Mouse (Mus musculus): ENCODE measurements at regions not wholly inside any gene's neighbourhood (a gene's known extent, or its start where the extent isn't known, plus 50 kb on each side); places are given as distances from the start of the nearest gene placed in this dataset.
"Not testable (repeated sequence)": the region's sequence is repeated elsewhere in the genome, so short reads cannot be mapped to it uniquely, and the experiment has no call there.

DNA sequence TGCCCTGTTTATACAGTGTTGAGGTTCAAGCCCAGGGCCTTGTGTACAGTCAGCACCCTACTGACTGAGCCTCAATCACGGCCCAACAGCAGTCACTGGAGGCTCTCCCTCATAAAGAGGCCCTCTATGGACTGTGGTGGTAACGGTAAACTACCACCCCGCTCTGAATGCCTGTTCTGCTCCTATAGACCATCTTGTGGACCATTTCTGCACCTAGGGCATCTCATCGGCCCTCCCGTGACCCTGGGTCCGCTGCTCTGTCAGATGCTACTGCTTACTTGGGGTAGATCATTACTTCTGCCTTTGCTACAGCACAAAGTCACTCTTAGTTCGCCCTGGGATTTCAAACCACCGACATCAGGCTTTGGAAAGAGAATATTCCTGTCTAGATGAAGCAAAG lies 196.1 kb upstream of the Trpc7 start:
- H3K27me3 ChIP-seq (replicated peaks): no peaks in the 10 kb centered on the region
- H3K9me3 ChIP-seq: no peaks in the 10 kb centered on the region
- no peak overlapping the region for H3K4me2 ChIP-seq
- no peaks in the 10 kb centered on the region for H3K4me1 ChIP-seq
- no peaks in the 10 kb centered on the region for H3K36me3 ChIP-seq
- H3K9ac ChIP-seq: no peak overlapping the region
- H3K27ac ChIP-seq (replicated peaks): no peak overlapping the region
- no peak for ATAC-seq (ENCODE audit: extremely low read depth, insufficient number of reproducible peaks, low FRiP score, low TSS enrichment)
- no peak overlapping the region for H3K4me3 ChIP-seq
- WGBS: 83% methylated on average over 8 of the region's 8 CpGs

DNA sequence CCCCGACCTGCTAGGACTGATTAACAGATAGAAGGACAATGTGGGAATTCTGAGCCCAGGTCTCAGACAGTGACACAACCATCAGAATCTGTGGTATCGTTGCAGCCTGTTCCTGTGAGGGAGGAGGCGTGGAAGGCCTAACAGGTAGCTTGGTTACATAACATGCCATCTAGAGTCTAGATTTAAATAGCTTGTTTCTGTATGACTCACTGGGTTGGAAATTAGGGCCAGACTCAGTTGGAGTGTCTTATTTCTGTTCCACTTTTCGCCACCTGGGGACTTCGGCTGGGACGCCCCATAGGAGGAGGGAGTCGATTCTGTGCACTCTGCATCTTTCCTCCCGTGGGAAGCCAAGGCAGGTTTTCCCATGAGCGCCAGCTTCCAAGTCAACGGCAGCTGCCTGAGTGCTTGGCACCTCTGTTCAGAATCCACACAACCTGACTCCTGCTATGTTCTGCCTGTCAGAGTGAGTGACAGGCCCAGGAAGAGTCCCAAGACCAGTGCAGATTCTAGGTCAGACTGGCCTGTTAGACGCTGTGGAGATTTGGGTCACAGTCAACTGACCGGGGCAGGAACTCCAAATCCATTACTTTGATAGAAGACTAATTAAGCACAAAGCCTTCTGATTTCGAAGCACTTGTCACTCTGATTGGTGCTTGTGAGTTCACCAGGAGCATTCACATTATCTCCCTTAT lies 193.7 kb upstream of the Trpc7 start:
- H3K4me3 ChIP-seq: no peak overlapping the region
- H3K27me3 ChIP-seq (replicated peaks): no peaks in the 10 kb centered on the region
- H3K4me2 ChIP-seq: no peak overlapping the region
- H3K9ac ChIP-seq: no peak overlapping the region
- WGBS: 69% methylated on average over 13 of the region's 13 CpGs
- H3K4me1 ChIP-seq: no peaks in the 10 kb centered on the region
- no peak for ATAC-seq (ENCODE audit: extremely low read depth, insufficient number of reproducible peaks, low FRiP score, low TSS enrichment)
- H3K27ac ChIP-seq (replicated peaks): no peak overlapping the region
- H3K36me3 ChIP-seq: no peaks in the 10 kb centered on the region
- no peaks in the 10 kb centered on the region for H3K9me3 ChIP-seq

DNA sequence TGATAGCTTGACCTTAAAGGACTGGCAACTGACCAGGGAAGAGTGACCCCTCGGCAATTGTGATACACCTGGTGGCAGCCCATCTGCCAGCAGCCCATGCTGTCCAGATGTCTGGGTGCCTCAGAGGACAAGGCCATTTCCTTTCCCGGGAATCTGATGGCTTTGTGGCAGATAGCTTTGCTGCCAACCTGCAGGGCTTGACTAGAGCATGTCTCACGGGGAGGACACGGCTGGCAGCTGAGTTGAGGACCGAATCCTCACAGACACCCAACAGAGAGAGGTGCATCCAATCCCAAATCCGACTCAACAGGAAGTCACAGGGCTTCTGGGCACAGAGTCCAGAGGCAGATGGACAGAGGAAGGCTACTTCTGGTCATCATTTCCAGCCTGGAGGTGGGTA lies 192.2 kb upstream of the Trpc7 start:
- H3K36me3 ChIP-seq: no peaks in the 10 kb centered on the region
- no peak overlapping the region for H3K27ac ChIP-seq (replicated peaks)
- no peak overlapping the region for H3K9ac ChIP-seq
- no peak for ATAC-seq (ENCODE audit: extremely low read depth, insufficient number of reproducible peaks, low FRiP score, low TSS enrichment)
- no peaks in the 10 kb centered on the region for H3K27me3 ChIP-seq (replicated peaks)
- WGBS: 76% methylated on average over 6 of the region's 6 CpGs
- no peaks in the 10 kb centered on the region for H3K4me1 ChIP-seq
- no peaks in the 10 kb centered on the region for H3K9me3 ChIP-seq
- no peak overlapping the region for H3K4me3 ChIP-seq
- no peak overlapping the region for H3K4me2 ChIP-seq

DNA sequence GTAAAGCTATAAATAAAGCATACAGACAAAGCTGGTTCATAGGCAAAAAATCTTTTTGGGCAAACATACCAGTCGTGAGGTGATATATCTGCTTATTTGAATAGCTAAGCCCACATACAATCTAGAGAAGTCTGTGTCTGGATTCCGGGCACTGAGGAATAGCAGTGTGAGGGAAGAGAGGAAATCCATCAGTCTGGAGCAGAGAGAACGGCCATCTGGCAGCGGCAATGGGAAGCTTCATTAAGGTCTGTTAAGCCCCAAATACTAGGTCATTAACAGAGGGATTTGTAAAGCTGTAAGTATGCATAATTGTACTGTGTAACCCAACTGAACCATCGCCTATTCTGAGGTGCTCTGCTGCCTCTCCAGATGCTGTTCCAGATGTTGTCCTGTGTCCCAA lies 191.6 kb upstream of the Trpc7 start:
- H3K4me2 ChIP-seq: no peak overlapping the region
- no peak overlapping the region for H3K4me3 ChIP-seq
- H3K9me3 ChIP-seq: no peaks in the 10 kb centered on the region
- H3K27me3 ChIP-seq (replicated peaks): no peaks in the 10 kb centered on the region
- no peak for ATAC-seq (ENCODE audit: extremely low read depth, insufficient number of reproducible peaks, low FRiP score, low TSS enrichment)
- WGBS: 83% methylated on average over 5 of the region's 5 CpGs
- H3K36me3 ChIP-seq: no peaks in the 10 kb centered on the region
- H3K4me1 ChIP-seq: no peaks in the 10 kb centered on the region
- H3K27ac ChIP-seq (replicated peaks): no peak overlapping the region
- no peak overlapping the region for H3K9ac ChIP-seq

DNA sequence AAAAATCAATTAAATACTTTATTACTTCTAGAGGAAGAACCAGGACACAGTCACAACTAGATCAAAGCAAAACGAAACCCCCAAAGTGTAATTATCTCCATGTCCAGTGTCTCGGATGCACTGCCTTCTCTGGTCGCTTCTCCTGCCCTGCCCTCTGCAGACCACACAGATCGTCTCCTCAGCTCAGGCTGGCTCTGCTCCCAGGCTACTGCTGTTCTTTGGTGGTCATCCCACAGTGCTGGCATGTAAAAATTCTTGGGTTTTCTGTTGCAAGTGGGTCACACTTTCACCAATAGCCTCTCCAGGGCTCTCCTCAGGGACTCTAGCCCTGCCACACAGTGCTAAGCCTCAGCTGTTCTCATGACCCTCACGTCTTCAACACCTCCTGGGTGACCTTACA lies 188.0 kb upstream of the Trpc7 start:
- WGBS: 55% methylated on average over 5 of the region's 5 CpGs
- no peak for ATAC-seq (ENCODE audit: extremely low read depth, insufficient number of reproducible peaks, low FRiP score, low TSS enrichment)
- Histone ChIP-seq H3K27me3 (replicated peaks) (no peaks in the 10 kb centered on the region), H3K9ac (no peak overlapping the region), H3K27ac (replicated peaks) (no peak overlapping the region), H3K4me3 (no peak overlapping the region), H3K4me2 (no peak overlapping the region), H3K4me1 (no peaks in the 10 kb centered on the region), H3K9me3 (no peaks in the 10 kb centered on the region), H3K36me3 (no peaks in the 10 kb centered on the region)

DNA sequence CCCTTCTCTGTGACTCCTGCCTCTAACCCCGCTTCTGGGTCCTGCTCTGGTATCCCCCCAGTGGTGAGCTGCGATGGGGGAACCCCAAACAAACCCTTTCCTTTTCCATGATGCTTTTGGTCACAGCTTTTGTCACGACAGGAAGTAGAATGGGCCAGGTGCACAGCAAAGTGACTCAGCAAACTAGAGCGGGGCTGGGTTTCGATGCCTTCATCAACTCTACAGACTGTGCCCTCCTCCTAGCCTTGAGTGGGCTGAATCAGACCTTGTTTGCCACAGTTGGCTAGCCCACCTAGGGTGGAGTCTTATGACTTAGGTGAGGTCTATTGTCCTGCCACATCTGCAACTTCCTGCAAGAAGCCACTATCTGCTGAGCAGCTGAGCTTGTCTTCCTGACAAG lies 174.7 kb upstream of the Trpc7 start:
- Histone ChIP-seq H3K36me3 (no peaks in the 10 kb centered on the region), H3K4me2 (no peak overlapping the region), H3K9me3 (peaks cover 6% of the 10 kb centered on the region; the same call in 1 of the 2 replicates), H3K9ac (no peak overlapping the region), H3K4me3 (no peak overlapping the region), H3K27me3 (replicated peaks) (no peaks in the 10 kb centered on the region), H3K27ac (replicated peaks) (no peak overlapping the region), H3K4me1 (no peaks in the 10 kb centered on the region)
- no peak for ATAC-seq (ENCODE audit: extremely low read depth, insufficient number of reproducible peaks, low FRiP score, low TSS enrichment)
- WGBS: 85% methylated on average over 5 of the region's 5 CpGs

DNA sequence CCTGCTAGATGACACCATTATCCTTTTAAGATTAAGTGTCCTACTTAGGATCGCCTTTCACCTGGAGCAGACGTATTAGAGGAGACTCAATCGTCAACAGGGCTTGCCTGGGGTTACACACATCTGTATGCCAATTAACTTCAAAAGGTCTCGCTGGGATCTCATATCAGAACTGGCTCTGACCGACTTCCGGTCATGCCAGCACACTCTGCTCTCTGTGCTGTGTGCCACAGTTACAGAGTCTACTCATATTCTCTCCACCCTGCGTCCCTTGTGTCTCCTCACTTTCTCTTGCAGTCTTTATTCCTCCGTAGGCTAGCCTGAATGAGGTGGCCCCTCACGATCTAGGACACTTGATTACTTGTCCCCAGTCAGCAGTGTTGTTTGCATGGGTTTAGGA lies 165.9 kb upstream of the Trpc7 start:
- ATAC-seq (ENCODE audit: extremely low read depth, insufficient number of reproducible peaks, low FRiP score, low TSS enrichment): no peak
- Histone ChIP-seq H3K27ac (replicated peaks) (no peak overlapping the region), H3K9ac (no peak overlapping the region), H3K4me2 (no peak overlapping the region), H3K36me3 (no peaks in the 10 kb centered on the region), H3K27me3 (replicated peaks) (no peaks in the 10 kb centered on the region), H3K4me3 (no peak overlapping the region), H3K9me3 (no peaks in the 10 kb centered on the region), H3K4me1 (peaks cover 5% of the 10 kb centered on the region; the same call in 1 of the 2 replicates)
- WGBS: 69% methylated on average over 9 of the region's 9 CpGs

DNA sequence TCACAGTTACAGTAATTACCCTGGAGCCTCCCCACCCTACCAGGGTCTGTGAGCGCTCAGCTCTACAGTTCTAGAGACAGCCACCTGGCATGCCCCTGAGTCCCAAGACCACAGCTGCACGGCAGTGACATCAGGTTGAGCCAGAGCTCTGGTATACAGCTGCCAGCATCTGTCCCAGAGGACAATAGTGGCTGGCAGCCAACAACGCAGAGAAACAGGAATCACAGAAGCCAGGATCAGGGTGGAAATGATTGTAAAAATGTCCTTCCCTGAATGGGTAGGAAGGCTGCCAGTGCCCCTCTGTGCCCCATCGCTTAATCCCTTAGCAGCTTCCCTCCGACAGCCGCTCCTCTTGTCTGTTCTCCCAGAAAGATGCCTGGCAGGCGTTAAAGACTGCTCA lies 165.3 kb upstream of the Trpc7 start:
- Histone ChIP-seq H3K27me3 (replicated peaks) (no peaks in the 10 kb centered on the region), H3K4me1 (peaks cover 5% of the 10 kb centered on the region; the same call in 1 of the 2 replicates), H3K4me3 (no peak overlapping the region), H3K9me3 (no peaks in the 10 kb centered on the region), H3K4me2 (no peak overlapping the region), H3K27ac (replicated peaks) (no peak overlapping the region), H3K9ac (no peak overlapping the region), H3K36me3 (no peaks in the 10 kb centered on the region)
- ATAC-seq (ENCODE audit: extremely low read depth, insufficient number of reproducible peaks, low FRiP score, low TSS enrichment): no peak
- WGBS: 49% methylated on average over 7 of the region's 7 CpGs

DNA sequence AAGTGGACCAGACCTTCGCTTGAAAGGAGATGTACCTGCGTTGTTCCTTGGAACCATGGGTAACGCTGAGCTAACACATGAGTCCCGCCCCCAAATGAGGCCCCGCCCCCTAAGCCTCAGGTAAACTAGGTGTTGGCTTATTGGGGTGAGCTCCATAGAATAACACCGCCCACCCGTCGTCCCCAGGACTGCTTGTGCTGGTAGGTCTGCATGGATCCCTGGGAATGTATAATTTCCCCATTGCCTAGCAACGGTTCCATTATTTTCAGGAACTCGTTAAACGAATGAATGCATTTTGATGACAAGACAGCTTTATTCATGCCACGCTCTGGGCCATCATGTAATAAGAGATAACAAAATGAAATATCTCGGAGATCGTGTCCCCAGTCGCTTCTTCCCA lies 161.0 kb upstream of the Trpc7 start:
- H3K4me3 ChIP-seq: no peak overlapping the region
- H3K4me1 ChIP-seq: peaks cover 11% of the 10 kb centered on the region; the same call in 1 of the 2 replicates
- no peaks in the 10 kb centered on the region for H3K36me3 ChIP-seq
- no peaks in the 10 kb centered on the region for H3K27me3 ChIP-seq (replicated peaks)
- no peaks in the 10 kb centered on the region for H3K9me3 ChIP-seq
- ATAC-seq (ENCODE audit: extremely low read depth, insufficient number of reproducible peaks, low FRiP score, low TSS enrichment): no peak
- H3K27ac ChIP-seq (replicated peaks): no peak overlapping the region
- no peak overlapping the region for H3K9ac ChIP-seq
- 78% methylated on average over 15 of the region's 15 CpGs for WGBS
- H3K4me2 ChIP-seq: no peak overlapping the region

DNA sequence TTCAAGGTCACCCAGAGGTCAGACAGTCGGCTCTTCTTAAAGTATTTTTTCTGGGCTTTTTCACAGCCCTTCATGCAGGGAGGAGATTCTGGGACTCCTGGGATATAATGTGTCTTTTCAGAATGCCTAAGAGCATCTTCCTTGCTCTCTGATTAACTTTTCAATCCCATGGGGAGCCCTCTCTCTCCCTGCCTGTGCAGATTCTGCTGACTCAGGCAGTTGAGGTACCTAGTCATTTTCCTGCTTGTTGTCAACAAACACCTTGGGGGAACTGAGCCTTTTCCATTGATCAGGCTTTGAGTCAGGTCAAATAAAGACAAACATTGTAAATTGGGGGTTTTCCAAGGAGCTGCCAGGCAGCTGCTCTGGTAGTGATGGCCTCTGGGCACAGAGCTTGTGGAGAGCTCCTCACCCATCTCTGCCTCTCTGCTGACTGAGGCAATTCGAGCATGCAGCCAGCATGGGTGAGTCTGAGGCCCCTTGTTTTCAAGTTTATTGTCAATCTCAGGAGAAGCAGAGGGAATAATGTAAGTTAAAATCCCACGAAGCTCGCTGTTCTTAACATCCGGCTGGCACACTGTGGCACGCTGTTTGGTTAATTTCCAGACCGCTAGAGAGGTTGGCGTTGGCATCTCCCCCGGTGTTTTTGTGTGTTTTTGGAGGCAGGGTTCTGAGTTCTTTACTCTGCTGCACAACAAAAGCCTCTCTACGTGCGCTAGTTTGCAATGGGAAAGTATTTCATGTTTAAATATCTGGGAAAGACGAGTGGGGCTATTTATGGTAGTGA lies 159.8 kb upstream of the Trpc7 start:
- no peak for ATAC-seq (ENCODE audit: extremely low read depth, insufficient number of reproducible peaks, low FRiP score, low TSS enrichment)
- H3K4me3 ChIP-seq: no peak overlapping the region
- 78% methylated on average over 12 of the region's 12 CpGs for WGBS

DNA sequence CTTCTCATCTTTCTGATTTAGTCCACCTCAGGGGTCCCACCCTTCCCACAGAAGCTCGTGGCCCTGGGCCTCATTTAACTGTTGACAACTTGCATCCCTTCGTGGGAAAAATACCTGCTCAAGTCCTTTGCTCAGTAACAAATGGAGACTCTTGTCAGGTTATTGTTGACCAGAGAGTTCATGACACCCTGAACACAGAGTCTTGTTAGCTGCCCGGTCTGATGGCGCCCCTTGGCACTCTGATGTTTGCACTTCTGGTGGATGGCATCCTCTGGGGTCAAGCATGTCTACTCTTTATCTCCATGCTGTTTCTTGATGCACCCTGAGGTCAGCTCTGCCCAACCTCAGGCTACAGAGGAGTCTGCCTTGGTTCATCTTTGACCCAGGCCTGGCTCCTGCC lies 157.6 kb upstream of the Trpc7 start:
- no peak overlapping the region for H3K4me2 ChIP-seq
- no peaks in the 10 kb centered on the region for H3K27me3 ChIP-seq (replicated peaks)
- H3K9ac ChIP-seq: no peak overlapping the region
- H3K27ac ChIP-seq (replicated peaks): no peak overlapping the region
- no peaks in the 10 kb centered on the region for H3K36me3 ChIP-seq
- peaks cover 6% of the 10 kb centered on the region; the same call in 1 of the 2 replicates for H3K4me1 ChIP-seq
- WGBS: 69% methylated on average over 4 of the region's 4 CpGs
- H3K4me3 ChIP-seq: no peak overlapping the region
- no peaks in the 10 kb centered on the region for H3K9me3 ChIP-seq
- ATAC-seq (ENCODE audit: extremely low read depth, insufficient number of reproducible peaks, low FRiP score, low TSS enrichment): no peak

More for the DNA sequence above, 159.8 kb upstream of the Trpc7 start:
- Histone ChIP-seq H3K4me2 (no peak overlapping the region), H3K4me1 (peaks cover 6% of the 10 kb centered on the region; the same call in 1 of the 2 replicates), H3K27me3 (replicated peaks) (no peaks in the 10 kb centered on the region), H3K36me3 (no peaks in the 10 kb centered on the region), H3K27ac (replicated peaks) (no peak overlapping the region), H3K9ac (no peak overlapping the region), H3K9me3 (no peaks in the 10 kb centered on the region)

DNA sequence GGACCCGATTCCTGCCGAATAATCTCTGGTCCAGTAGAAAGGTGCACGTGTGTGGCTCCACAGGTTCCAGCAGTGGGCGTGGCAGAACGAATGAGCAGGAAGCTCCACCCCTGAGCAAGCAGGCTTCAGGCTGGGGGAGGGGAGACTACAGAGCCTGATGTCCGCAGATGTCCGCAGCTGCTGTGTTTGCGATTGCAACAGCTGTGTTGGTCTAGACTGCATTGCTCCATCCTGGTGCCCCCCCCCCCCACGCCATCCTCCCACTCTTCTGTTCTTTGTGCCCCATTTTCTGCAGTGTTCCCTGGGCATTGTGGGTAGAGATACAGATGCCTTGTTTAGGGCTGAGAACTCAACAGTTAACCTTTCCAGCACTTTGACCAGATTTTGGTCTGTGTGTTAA lies 150.3 kb upstream of the Trpc7 start:
- H3K9ac ChIP-seq; ATAC-seq (ENCODE audit: extremely low read depth, insufficient number of reproducible peaks, low FRiP score, low TSS enrichment); H3K4me3 ChIP-seq; H3K36me3 ChIP-seq; H3K27ac ChIP-seq (replicated peaks); H3K4me1 ChIP-seq; H3K27me3 ChIP-seq (replicated peaks); H3K9me3 ChIP-seq; H3K4me2 ChIP-seq: not testable (repeated sequence)
- WGBS: 21% methylated on average over 6 of the region's 9 CpGs
